Mouse (Mus musculus): ENCODE measurements around the gene Mamstr.

Mamstr gene

GRCm38 (mm10) chr7:45639561-45640027 lies at the start of gene Mamstr:
TSS of gene Mamstr (plus strand) at chr7:45639977.
- peak; percentile 42 to 56 for DNase-seq (ENCODE audit: inconsistent age in 2 of 2, low spot score in 1 of 2)

GRCm38 (mm10) chr7:45590874-45591273 lies 48.9 kb upstream of the Mamstr start:
- peak; percentile 31 to 61 for DNase-seq (ENCODE audit: inconsistent age in 2 of 2, low spot score in 1 of 2)

GRCm38 (mm10) chr7:45591880-45592279 lies 47.9 kb upstream of the Mamstr start:
- DNase-seq (ENCODE audit: inconsistent age in 2 of 2, low spot score in 1 of 2), result peak in 1 of 2 experiments; percentile 3

GRCm38 (mm10) chr7:45593118-45593815 lies 46.5 kb upstream of the Mamstr start:
- peak; percentile 77 to 91 for DNase-seq (ENCODE audit: inconsistent age in 2 of 2, low spot score in 1 of 2)

GRCm38 (mm10) chr7:45595176-45595575 lies 44.6 kb upstream of the Mamstr start:
- peak in 1 of 2 experiments; percentile 7 for DNase-seq (ENCODE audit: inconsistent age in 2 of 2, low spot score in 1 of 2)

GRCm38 (mm10) chr7:45596107-45596506 lies 43.7 kb upstream of the Mamstr start:
- DNase-seq (ENCODE audit: inconsistent age in 2 of 2, low spot score in 1 of 2), result peak in 1 of 2 experiments; percentile 64

GRCm38 (mm10) chr7:45597013-45597412 lies 42.8 kb upstream of the Mamstr start:
- DNase-seq (ENCODE audit: inconsistent age in 2 of 2, low spot score in 1 of 2), result no peak

- DNase-seq (ENCODE audit: inconsistent age in 2 of 2, low spot score in 1 of 2), result peak in 1 of 2 experiments; percentile 11
These were observed 42.2 kb upstream of the Mamstr start for GRCm38 (mm10) chr7:45597527-45597926.

GRCm38 (mm10) chr7:45598960-45599879 lies 40.6 kb upstream of the Mamstr start:
- peak in 1 of 2 experiments; percentile 5 for DNase-seq (ENCODE audit: inconsistent age in 2 of 2, low spot score in 1 of 2)

GRCm38 (mm10) chr7:45605704-45606289 lies 34.0 kb upstream of the Mamstr start:
- peak; percentile 63 to 80 for DNase-seq (ENCODE audit: inconsistent age in 2 of 2, low spot score in 1 of 2)

- no peak for DNase-seq (ENCODE audit: inconsistent age in 2 of 2, low spot score in 1 of 2)
These were observed 30.3 kb upstream of the Mamstr start for GRCm38 (mm10) chr7:45609511-45609910.

GRCm38 (mm10) chr7:45616277-45616676 lies 23.5 kb upstream of the Mamstr start:
- no peak for DNase-seq (ENCODE audit: inconsistent age in 2 of 2, low spot score in 1 of 2)

- no peak for DNase-seq (ENCODE audit: inconsistent age in 2 of 2, low spot score in 1 of 2)
These were observed 22.6 kb upstream of the Mamstr start, which contains the start of gene Fut1 for GRCm38 (mm10) chr7:45617042-45617695. TSS of gene Fut1 (plus strand) at chr7:45617289.

- no peak for DNase-seq (ENCODE audit: inconsistent age in 2 of 2, low spot score in 1 of 2)
These were observed 21.5 kb upstream of the Mamstr start for GRCm38 (mm10) chr7:45618316-45618715.

- no peak for DNase-seq (ENCODE audit: inconsistent age in 2 of 2, low spot score in 1 of 2)
These were observed 20.2 kb upstream of the Mamstr start for GRCm38 (mm10) chr7:45619592-45619991.

GRCm38 (mm10) chr7:45621443-45621842 lies 18.3 kb upstream of the Mamstr start, which contains the start of gene Izumo1:
TSS of gene Izumo1 (plus strand) at chr7:45621811.
- DNase-seq (ENCODE audit: inconsistent age in 2 of 2, low spot score in 1 of 2), result peak; percentile 46 to 69

GRCm38 (mm10) chr7:45623507-45623906 lies 16.3 kb upstream of the Mamstr start:
- no peak for DNase-seq (ENCODE audit: inconsistent age in 2 of 2, low spot score in 1 of 2)

GRCm38 (mm10) chr7:45624718-45625117 lies 15.1 kb upstream of the Mamstr start:
- no peak for DNase-seq (ENCODE audit: inconsistent age in 2 of 2, low spot score in 1 of 2)

GRCm38 (mm10) chr7:45625481-45625880 lies 14.3 kb upstream of the Mamstr start:
- DNase-seq (ENCODE audit: inconsistent age in 2 of 2, low spot score in 1 of 2), result no peak

GRCm38 (mm10) chr7:45626571-45627076 lies 13.2 kb upstream of the Mamstr start:
- DNase-seq (ENCODE audit: inconsistent age in 2 of 2, low spot score in 1 of 2), result no peak
